Mouse (Mus musculus): ENCODE data around the gene Capn15.

Gene Capn15

GRCm38 (mm10) chr17:25985306-25986294, at the start of gene Capn15:
Capn15 (minus strand) TSS chr17:25985796.
- ATAC-seq (ENCODE audit: low TSS enrichment), result peak; percentile 91

- ATAC-seq (ENCODE audit: low TSS enrichment), result peak; percentile 15; the same call in 1 of the 2 replicates
These were observed 46.4 kb upstream of the Capn15 start for GRCm38 (mm10) chr17:26032037-26032436.

GRCm38 (mm10) chr17:26031583-26031982, 46.0 kb upstream of the Capn15 start:
- peak; percentile 75; the same call in 1 of the 2 replicates for ATAC-seq (ENCODE audit: low TSS enrichment)

- no peak for ATAC-seq (ENCODE audit: low TSS enrichment)
These were observed 42.7 kb upstream of the Capn15 start for GRCm38 (mm10) chr17:26028261-26028660.

GRCm38 (mm10) chr17:26024674-26025073, 39.1 kb upstream of the Capn15 start:
- no peak for ATAC-seq (ENCODE audit: low TSS enrichment)

GRCm38 (mm10) chr17:26023966-26024365, 38.4 kb upstream of the Capn15 start:
- ATAC-seq (ENCODE audit: low TSS enrichment), result no peak

- no peak for ATAC-seq (ENCODE audit: low TSS enrichment)
These were observed 37.6 kb upstream of the Capn15 start for GRCm38 (mm10) chr17:26023181-26023580.

- no peak for ATAC-seq (ENCODE audit: low TSS enrichment)
These were observed 36.2 kb upstream of the Capn15 start for GRCm38 (mm10) chr17:26021728-26022341.

- no peak for ATAC-seq (ENCODE audit: low TSS enrichment)
These were observed 35.3 kb upstream of the Capn15 start for GRCm38 (mm10) chr17:26020848-26021347.

GRCm38 (mm10) chr17:26018388-26018787, 32.8 kb upstream of the Capn15 start:
- no peak for ATAC-seq (ENCODE audit: low TSS enrichment)

GRCm38 (mm10) chr17:26017949-26018348, 32.4 kb upstream of the Capn15 start:
- 0 out of 2 replicates have a peak, but pooled peaks have one; percentile 47 for ATAC-seq (ENCODE audit: low TSS enrichment)

GRCm38 (mm10) chr17:26017021-26017420, 31.4 kb upstream of the Capn15 start:
- no peak for ATAC-seq (ENCODE audit: low TSS enrichment)

GRCm38 (mm10) chr17:26013711-26014110, 28.1 kb upstream of the Capn15 start:
- ATAC-seq (ENCODE audit: low TSS enrichment), result 0 out of 2 replicates have a peak, but pooled peaks have one; percentile 15

GRCm38 (mm10) chr17:26011841-26012460, 26.4 kb upstream of the Capn15 start:
- peak; percentile 45; the same call in 1 of the 2 replicates for ATAC-seq (ENCODE audit: low TSS enrichment)

- peak; percentile 69 for ATAC-seq (ENCODE audit: low TSS enrichment)
These were observed 23.9 kb upstream of the Capn15 start for GRCm38 (mm10) chr17:26009540-26009939.

- ATAC-seq (ENCODE audit: low TSS enrichment), result no peak
These were observed 23.2 kb upstream of the Capn15 start for GRCm38 (mm10) chr17:26008787-26009186.

GRCm38 (mm10) chr17:26008331-26008730, 22.7 kb upstream of the Capn15 start:
- ATAC-seq (ENCODE audit: low TSS enrichment), result no peak

- ATAC-seq (ENCODE audit: low TSS enrichment), result no peak
These were observed 22.1 kb upstream of the Capn15 start for GRCm38 (mm10) chr17:26007646-26008045.

- ATAC-seq (ENCODE audit: low TSS enrichment), result no peak
These were observed 20.3 kb upstream of the Capn15 start for GRCm38 (mm10) chr17:26005731-26006450.

GRCm38 (mm10) chr17:26004711-26005110, 19.1 kb upstream of the Capn15 start:
- no peak for ATAC-seq (ENCODE audit: low TSS enrichment)

- ATAC-seq (ENCODE audit: low TSS enrichment), result no peak
These were observed 18.3 kb upstream of the Capn15 start for GRCm38 (mm10) chr17:26003864-26004263.
